Mouse (Mus musculus) liver, embryonic 11.5 days (tissue): Measurements from ENCODE around the gene Sptbn1. TPM values are rescaled to one million over a fixed set of nuclear protein-coding genes. Genes with fewer than 3 reads are reported as not detected.

Source experiments
- ATAC-seq: fragments of 200-750 bp; cut with Nextera tagmentation; replicated peaks from 2 replicates; pipeline ENCODE4 v1.8.0; 2017; ENCODE audit warnings: moderate number of reproducible peaks, mild to moderate bottlenecking, moderate TSS enrichment, moderate library complexity; ENCODE audit not compliant: low FRiP score
- DNase-seq: peaks from one replicate; pipeline ENCODE4 v3.0.0-alpha.2; 2017; ENCODE audit warnings: low spot score
- H3K27ac ChIP-seq: fragments of 300-500 bp; sonication (generic); 2 replicates; pipeline ENCODE4 v1.5.1; 2014; ENCODE audit warnings: mild to moderate bottlenecking, low read depth, low read length, control low read depth
- H3K27me3 ChIP-seq: fragments of 300-500 bp; sonication (generic); replicated peaks from 2 replicates; pipeline ENCODE4 v1.6.1; 2014; ENCODE audit warnings: low read length, mixed read lengths; ENCODE audit not compliant: control insufficient read depth, insufficient read depth
- H3K36me3 ChIP-seq: fragments of 300-500 bp; sonication (generic); 2 replicates; pipeline ENCODE4 v1.6.1; 2014; ENCODE audit warnings: mild to moderate bottlenecking, low read length, moderate library complexity, mixed read lengths; ENCODE audit not compliant: control insufficient read depth, insufficient read depth
- H3K4me1 ChIP-seq: fragments of 300-500 bp; sonication (generic); replicated peaks from 2 replicates; pipeline ENCODE4 v1.6.1; 2014; ENCODE audit warnings: low read length, mixed read lengths; ENCODE audit not compliant: control insufficient read depth, insufficient read depth
- H3K4me2 ChIP-seq: fragments of 300-500 bp; sonication (generic); 2 replicates; pipeline ENCODE4 v1.6.1; 2014; ENCODE audit warnings: mild to moderate bottlenecking, control low read depth, moderate library complexity
- H3K4me3 ChIP-seq: fragments of 300-500 bp; sonication (generic); 2 replicates; pipeline ENCODE4 v1.5.1; 2014; ENCODE audit warnings: low read depth, low read length, control low read depth
- H3K9ac ChIP-seq: fragments of 300-500 bp; sonication (generic); 2 replicates; pipeline ENCODE4 v1.6.1; 2014; ENCODE audit warnings: low read depth, low read length, control low read depth
- H3K9me3 ChIP-seq: fragments of 300-500 bp; sonication (generic); 2 replicates; pipeline ENCODE4 v1.6.1; 2016; ENCODE audit warnings: low read length, inconsistent platforms, mixed read lengths; ENCODE audit not compliant: control insufficient read depth
- WGBS: fragments of 180-500 bp; shearing (Covaris S2); extraction: QIAGEN DNeasy Blood & Tissue Kit; methylation state at CpG from one replicate; pipeline ENCODE4 v1.1.7; 2014; 5-methylcytosine and 5-hydroxymethylcytosine counted together
- polyA plus RNA-seq: library from polyadenylated mRNA; unstranded; fragments of >200 nt; fragmentation: Nextera tagmentation; extraction: Ambion mirVana; gene quantifications from 2 replicates; pipeline ENCODE4 v1.2.1, GENCODE M21; 2014

The Sptbn1 gene
- polyA plus RNA-seq, 1 experiment from 2014 or later = 45.8 TPM

DNA sequence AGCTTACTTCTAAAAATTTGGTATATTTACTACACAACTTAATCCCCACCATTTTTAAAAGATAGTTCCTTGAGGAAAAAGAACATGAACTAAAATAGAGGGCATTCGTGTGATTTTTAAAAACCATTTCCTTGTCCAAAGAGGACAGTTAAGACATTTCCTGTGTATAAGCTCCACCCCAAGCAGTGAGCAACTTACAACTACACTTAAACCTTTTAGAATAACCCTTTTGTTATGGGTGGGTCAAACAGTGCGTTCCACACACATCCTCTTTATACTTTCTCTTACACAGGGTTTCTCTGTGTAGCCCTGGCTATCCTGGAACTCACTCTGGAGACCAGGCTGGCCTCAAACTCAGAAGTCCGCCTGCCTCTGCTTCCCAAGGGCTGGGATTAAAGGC, 72.2 kb downstream of the Sptbn1 start:
- peak overlapping the region; percentile 83 for H3K4me2 ChIP-seq
- H3K4me3 ChIP-seq = peak overlapping the region; percentile 64; the same call in 1 of the 2 replicates
- H3K27me3 ChIP-seq = no peaks in the 10 kb centered on the region
- H3K4me1 ChIP-seq = peaks cover 15% of the 10 kb centered on the region
- WGBS = 50% methylated on average over 3 of the region's 3 CpGs
- no peak overlapping the region for H3K9ac ChIP-seq
- no peak for ATAC-seq
- no peak overlapping the region for H3K27ac ChIP-seq
- no peak for DNase-seq
- no peaks in the 10 kb centered on the region for H3K9me3 ChIP-seq
- no peaks in the 10 kb centered on the region for H3K36me3 ChIP-seq

DNA sequence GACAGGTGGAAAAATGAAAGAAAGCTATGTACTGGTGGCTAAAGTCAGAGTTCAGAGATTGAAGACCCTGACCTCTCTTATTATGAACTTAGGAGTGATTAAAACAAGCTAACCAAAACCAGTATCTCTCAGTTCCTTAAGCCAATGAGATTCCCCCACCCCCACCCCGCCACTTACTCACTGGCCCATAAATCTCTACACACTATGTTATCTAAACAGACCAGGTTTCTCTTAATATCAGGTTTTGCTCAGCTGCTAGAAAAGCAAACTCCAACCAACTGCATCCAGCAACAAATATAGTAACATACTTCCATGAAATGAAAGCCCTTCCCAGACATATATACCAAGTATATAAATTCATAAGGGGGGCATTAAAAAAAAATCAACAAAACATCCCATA, 73.2 kb downstream of the Sptbn1 start:
- Histone ChIP-seq H3K4me2 (peak overlapping the region; percentile 25; the same call in 1 of the 2 replicates), H3K27me3 (no peaks in the 10 kb centered on the region), H3K9me3 (no peaks in the 10 kb centered on the region), H3K27ac (no peak overlapping the region), H3K4me1 (peaks cover 15% of the 10 kb centered on the region), H3K9ac (no peak overlapping the region), H3K4me3 (no peak overlapping the region), H3K36me3 (no peaks in the 10 kb centered on the region)
- DNase-seq = no peak
- 17% methylated on average over 1 of the region's 1 CpGs for WGBS
- no peak for ATAC-seq

DNA sequence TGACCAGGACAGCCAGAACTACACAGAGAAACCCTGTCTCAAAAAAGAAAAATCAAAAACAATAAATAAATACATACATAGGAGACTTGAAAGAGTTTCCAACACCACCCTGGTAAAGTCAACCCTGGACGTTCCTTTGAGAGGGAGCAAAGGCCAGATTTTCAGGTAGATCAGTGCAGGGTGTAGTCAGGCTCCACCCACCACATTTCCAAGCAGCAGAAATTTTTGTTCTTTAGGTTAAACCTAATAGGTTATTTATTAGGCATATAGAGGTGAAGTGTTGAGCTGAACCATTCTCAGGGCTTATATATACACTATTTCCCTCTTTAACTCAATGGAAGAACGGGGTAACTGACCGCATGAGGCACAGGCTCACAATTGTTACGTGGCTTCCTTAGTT, 77.0 kb downstream of the Sptbn1 start:
- 81% methylated on average over 4 of the region's 4 CpGs for WGBS
- DNase-seq (no peak), ATAC-seq (no peak)
- Histone ChIP-seq H3K27ac (no peak overlapping the region), H3K9ac (no peak overlapping the region), H3K9me3 (no peaks in the 10 kb centered on the region), H3K4me1 (peaks cover 19% of the 10 kb centered on the region), H3K4me2 (no peak overlapping the region), H3K4me3 (no peak overlapping the region), H3K36me3 (no peaks in the 10 kb centered on the region), H3K27me3 (no peaks in the 10 kb centered on the region)

DNA sequence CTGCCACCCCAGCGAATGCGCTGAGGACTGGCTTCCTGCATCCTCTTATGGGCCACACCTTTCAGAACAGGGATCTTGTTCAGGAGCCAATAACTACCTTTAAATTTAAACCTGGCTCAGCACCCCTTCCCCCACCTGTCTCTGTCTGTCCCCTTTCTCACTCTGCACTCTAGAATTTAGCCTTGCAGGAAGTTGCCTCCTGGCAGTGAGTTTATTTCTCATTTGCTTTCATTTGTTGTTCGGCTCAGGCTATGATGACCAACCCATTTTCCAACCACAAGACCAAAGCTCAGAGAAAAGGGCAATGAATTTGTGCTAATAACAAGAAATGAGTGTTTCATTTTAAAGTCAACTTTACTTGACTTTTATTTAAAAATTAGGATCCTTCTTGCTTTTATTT, 77.9 kb downstream of the Sptbn1 start:
- Histone ChIP-seq H3K36me3 (no peaks in the 10 kb centered on the region), H3K27ac (no peak overlapping the region)
- no peak for ATAC-seq

DNA sequence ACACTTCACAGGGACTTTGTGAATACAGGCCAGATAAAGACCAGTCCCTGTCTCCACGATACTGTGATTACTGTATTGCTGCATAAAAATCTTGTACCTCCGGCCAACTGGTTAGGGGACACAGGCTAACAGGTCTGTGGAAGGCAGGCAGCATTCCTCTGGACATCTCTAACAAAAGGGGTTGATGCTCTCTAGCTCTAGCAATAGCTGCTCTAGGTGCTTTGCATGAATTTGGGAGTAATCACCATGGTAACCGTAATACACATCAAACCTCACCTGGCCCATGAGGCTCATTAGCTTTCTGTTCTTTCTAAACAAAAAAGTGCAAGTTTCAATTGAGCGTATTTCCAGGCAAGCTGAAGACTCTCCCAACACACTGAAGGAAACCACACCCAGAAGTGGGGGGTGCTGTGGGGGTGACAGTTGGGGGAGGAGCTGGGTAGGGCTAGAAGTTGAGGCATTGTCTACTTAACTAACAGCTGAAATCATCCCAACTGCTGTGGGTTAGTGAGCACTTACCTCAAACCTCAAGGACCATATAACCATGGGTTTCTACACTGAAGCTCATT, 81.0 kb downstream of the Sptbn1 start:
- Histone ChIP-seq H3K9ac (no peak overlapping the region), H3K27me3 (no peaks in the 10 kb centered on the region), H3K4me1 (peaks cover 15% of the 10 kb centered on the region), H3K9me3 (no peaks in the 10 kb centered on the region), H3K36me3 (no peaks in the 10 kb centered on the region), H3K4me3 (no peak overlapping the region), H3K4me2 (no peak overlapping the region), H3K27ac (no peak overlapping the region)
- no peak for DNase-seq
- ATAC-seq = 0 out of 2 replicates have a peak, but pooled peaks have one; percentile 48
- 75% methylated on average over 4 of the region's 4 CpGs for WGBS

More for the DNA sequence above, 77.9 kb downstream of the Sptbn1 start:
- Histone ChIP-seq H3K9me3 (no peaks in the 10 kb centered on the region), H3K4me3 (no peak overlapping the region), H3K4me2 (no peak overlapping the region), H3K4me1 (peaks cover 18% of the 10 kb centered on the region), H3K9ac (no peak overlapping the region), H3K27me3 (no peaks in the 10 kb centered on the region)
- 78% methylated on average over 3 of the region's 3 CpGs for WGBS
- no peak for DNase-seq

DNA sequence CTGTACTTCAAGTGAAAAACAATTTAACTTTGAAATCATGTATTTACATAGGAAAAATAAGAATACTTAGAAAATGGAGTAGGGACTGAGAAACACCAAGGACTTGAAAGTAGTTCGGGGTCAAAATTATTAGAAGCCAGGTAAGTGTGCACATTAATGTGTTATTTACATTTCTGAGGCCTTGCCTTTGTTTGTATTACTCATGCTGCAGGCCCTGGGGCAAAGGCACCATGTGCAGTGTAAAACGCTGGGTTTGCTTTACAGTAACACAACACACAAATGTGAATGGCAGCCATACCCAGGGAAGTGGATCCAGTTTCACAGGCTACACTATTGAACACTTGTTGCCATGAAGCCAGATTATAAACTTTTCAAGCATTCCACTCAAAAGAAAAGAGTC, 83.4 kb downstream of the Sptbn1 start:
- no peak for ATAC-seq

DNA sequence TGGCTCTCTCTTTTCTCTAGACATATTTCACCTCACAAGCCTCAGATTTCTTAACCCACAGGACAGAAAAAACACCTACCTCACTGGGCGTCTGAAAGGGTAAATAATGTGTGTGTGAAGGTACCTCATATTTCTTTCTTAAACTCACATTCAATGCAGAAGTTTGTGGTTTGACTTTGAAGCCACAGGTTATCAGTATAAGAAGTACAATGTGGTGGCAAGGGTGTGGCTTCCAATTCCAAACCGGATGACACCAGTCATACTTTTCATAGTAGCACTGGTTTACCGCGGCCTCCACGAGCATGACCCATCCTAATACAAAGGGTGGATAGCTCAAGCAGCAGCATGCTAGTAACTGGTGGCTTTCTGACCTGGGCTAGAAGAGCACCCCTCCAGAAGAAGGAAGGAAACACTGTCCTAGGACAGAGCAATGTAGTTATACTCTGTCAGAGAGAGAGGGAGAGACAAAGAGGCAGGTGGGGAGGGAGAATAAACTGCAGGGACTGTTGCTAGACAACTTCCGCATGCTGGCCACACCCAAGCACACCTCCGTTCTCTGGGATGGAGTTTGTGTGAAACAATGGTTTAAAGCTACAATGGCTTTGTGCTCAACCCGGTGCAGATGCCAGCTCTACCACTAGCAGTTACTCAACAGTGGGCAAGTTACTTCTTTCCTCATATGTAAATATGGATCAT, 85.1 kb downstream of the Sptbn1 start:
- Histone ChIP-seq H3K9ac (no peak overlapping the region), H3K36me3 (no peaks in the 10 kb centered on the region), H3K27me3 (no peaks in the 10 kb centered on the region), H3K4me1 (peaks cover 15% of the 10 kb centered on the region), H3K4me2 (0 out of 2 replicates have a peak overlapping the region, but pooled peaks have one; percentile 20), H3K27ac (no peak overlapping the region), H3K9me3 (no peaks in the 10 kb centered on the region), H3K4me3 (no peak overlapping the region)
- DNase-seq (no peak), ATAC-seq (0 out of 2 replicates have a peak, but pooled peaks have one; percentile 35)
- WGBS = 50% methylated on average over 8 of the region's 8 CpGs

More for the DNA sequence above, 83.4 kb downstream of the Sptbn1 start:
- H3K27me3 ChIP-seq = no peaks in the 10 kb centered on the region
- H3K36me3 ChIP-seq = no peaks in the 10 kb centered on the region
- no peaks in the 10 kb centered on the region for H3K9me3 ChIP-seq
- H3K4me3 ChIP-seq = no peak overlapping the region
- no peak for DNase-seq
- peaks cover 15% of the 10 kb centered on the region for H3K4me1 ChIP-seq
- no peak overlapping the region for H3K27ac ChIP-seq
- 80% methylated on average over 2 of the region's 2 CpGs for WGBS
- H3K4me2 ChIP-seq = no peak overlapping the region
- H3K9ac ChIP-seq = no peak overlapping the region

DNA sequence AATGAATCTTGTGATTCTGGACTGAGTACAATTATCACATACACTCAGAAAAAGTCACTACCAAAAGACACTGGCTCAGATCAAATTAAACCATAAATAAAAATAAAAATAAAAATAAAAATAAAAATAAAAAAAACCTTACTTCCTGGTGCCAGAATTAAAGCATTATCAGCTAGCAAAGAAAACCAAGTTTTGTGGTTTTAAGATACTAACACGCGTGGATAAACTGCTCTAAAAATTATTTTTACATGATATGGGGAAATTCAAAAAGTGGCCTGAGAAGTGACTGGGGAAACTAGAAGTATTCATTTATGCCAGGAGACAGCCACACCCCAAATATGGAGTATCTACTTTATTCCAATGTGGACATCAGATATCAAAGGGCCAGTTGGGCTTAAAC, 89.8 kb downstream of the Sptbn1 start:
- no peaks in the 10 kb centered on the region for H3K36me3 ChIP-seq
- 53% methylated on average over 2 of the region's 2 CpGs for WGBS
- no peak overlapping the region for H3K27ac ChIP-seq
- H3K27me3 ChIP-seq = no peaks in the 10 kb centered on the region
- no peak overlapping the region for H3K9ac ChIP-seq
- no peaks in the 10 kb centered on the region for H3K9me3 ChIP-seq
- H3K4me2 ChIP-seq = no peak overlapping the region
- no peak for ATAC-seq
- DNase-seq = no peak
- H3K4me1 ChIP-seq = peaks cover 18% of the 10 kb centered on the region
- no peak overlapping the region for H3K4me3 ChIP-seq
